Mouse (Mus musculus) lung, embryonic 14.5 days (tissue): ENCODE measurements around the gene Nrarp. TPM values are rescaled to one million over a fixed set of nuclear protein-coding genes. Genes with fewer than 3 reads are reported as not detected.
A peak's percentile ranks its signal among the peaks of the same experiment; 100 is the strongest.

Experiments
- ATAC-seq: fragments of 200-750 bp; cut with Nextera tagmentation; 2 replicates; pipeline ENCODE4 v1.8.0; 2017; ENCODE audit warnings: mild to moderate bottlenecking, moderate TSS enrichment, moderate library complexity; ENCODE audit not compliant: insufficient read depth
- DNase-seq: peaks from one replicate; pipeline ENCODE4 v3.0.0-alpha.2; 2015
- H3K27ac ChIP-seq: fragments of 300-500 bp; sonication (generic); 2 replicates; pipeline ENCODE4 v1.5.1; 2014; ENCODE audit warnings: low read depth, mild to moderate bottlenecking, moderate library complexity
- H3K27me3 ChIP-seq: fragments of 300-500 bp; sonication (generic); 2 replicates; pipeline ENCODE4 v1.6.1; 2014; ENCODE audit warnings: low read length, control low read depth; ENCODE audit not compliant: insufficient read depth
- H3K36me3 ChIP-seq: fragments of 300-500 bp; sonication (generic); 2 replicates; pipeline ENCODE4 v1.6.1; 2014; ENCODE audit warnings: control low read depth; ENCODE audit not compliant: insufficient read depth
- H3K4me1 ChIP-seq: fragments of 300-500 bp; sonication (generic); 2 replicates; pipeline ENCODE4 v1.6.1; 2014; ENCODE audit warnings: antibody characterized with exemption, control low read depth; ENCODE audit not compliant: insufficient read depth
- H3K4me2 ChIP-seq: fragments of 300-500 bp; sonication (generic); 2 replicates; pipeline ENCODE4 v1.6.1; 2014; ENCODE audit warnings: mild to moderate bottlenecking
- H3K4me3 ChIP-seq: fragments of 300-500 bp; sonication (generic); 2 replicates; pipeline ENCODE4 v1.5.1; 2014; ENCODE audit warnings: low read depth, low read length
- H3K9ac ChIP-seq: fragments of 300-500 bp; sonication (generic); 2 replicates; pipeline ENCODE4 v1.6.1; 2014
- H3K9me3 ChIP-seq: fragments of 300-500 bp; sonication (generic); 2 replicates; pipeline ENCODE4 v1.6.1; 2016; ENCODE audit warnings: low read depth, low read length, control low read depth
- CTCF ChIP-seq: IDR thresholded peaks from 2 replicates; pipeline ENCODE4 v1.5.1; 2016; ENCODE audit warnings: antibody characterized with exemption, low read depth
- WGBS: fragments of 180-500 bp; shearing (Covaris S2); extraction: QIAGEN DNeasy Blood & Tissue Kit; methylation state at CpG from one replicate; pipeline ENCODE4 v1.1.7; 2014; 5-methylcytosine and 5-hydroxymethylcytosine counted together
- polyA plus RNA-seq: library from polyadenylated mRNA; unstranded; fragments of >200 nt; fragmentation: Nextera tagmentation; extraction: Ambion mirVana; gene quantifications from 2 replicates; pipeline ENCODE4 v1.2.1, GENCODE M21; 2014

Gene Nrarp
- polyA plus RNA-seq, 1 experiment from 2014 or later, result 14.9 TPM

DNA sequence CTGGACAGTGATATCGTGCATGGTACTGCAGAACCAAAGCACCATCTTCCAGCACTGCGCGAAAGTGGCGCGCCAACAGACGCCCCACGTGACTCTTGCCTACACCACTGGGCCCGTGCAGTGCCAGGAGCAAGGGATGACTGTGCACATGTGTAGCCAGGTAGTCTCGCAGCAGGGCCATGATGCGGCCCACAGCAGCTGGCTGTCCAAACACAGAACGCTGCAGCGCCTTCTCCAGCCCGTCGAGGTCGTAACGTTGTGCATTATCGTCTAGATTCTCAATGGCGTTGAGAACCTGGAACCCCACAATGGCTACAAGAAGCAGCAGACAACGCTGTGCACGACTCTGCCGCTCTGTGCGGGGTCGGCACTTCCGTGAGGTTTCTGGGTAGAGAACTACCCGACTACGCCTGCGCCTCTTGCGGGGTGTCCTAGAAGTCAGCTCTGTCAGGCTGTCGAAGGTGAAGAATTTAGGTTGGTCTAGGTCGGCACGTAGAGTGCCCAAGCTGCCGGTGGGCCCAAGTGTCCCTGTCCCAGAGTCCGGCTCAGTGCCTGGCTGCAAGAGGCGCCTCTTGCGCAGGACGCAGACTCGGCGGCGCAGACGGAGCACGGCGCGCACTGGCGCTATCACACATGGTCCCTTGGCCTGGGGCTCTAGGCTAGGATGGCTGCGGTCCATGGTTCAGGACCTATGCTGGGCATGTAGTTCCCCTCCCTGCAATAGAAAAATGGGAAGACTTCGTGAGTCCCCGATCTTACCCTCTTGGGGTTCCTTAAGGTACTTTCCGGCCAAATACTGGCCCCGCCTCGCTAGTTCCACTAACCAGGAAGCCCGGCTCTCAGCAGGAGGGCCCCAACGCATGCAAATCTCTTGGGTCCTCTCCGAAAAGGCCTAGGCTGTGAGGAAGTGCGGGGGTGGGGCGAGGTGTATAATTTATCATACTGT is 14.9 kb downstream of the Nrarp start:
- TF ChIP-seq CTCF, result no peak
- H3K4me1 ChIP-seq, result peaks cover 8% of the 10 kb centered on the region
- 14% methylated on average over 55 of the region's 55 CpGs for WGBS
- peak overlapping the region; percentile 63 for H3K4me2 ChIP-seq
- peaks cover 17% of the 10 kb centered on the region for H3K27me3 ChIP-seq
- H3K9ac ChIP-seq, result peak overlapping the region; percentile 40; the same call in 1 of the 2 replicates
- H3K9me3 ChIP-seq, result no peaks in the 10 kb centered on the region
- H3K27ac ChIP-seq, result peak overlapping the region; percentile 54; the same call in 1 of the 2 replicates
- peak overlapping the region; percentile 34 for H3K4me3 ChIP-seq
- peaks cover 28% of the 10 kb centered on the region for H3K36me3 ChIP-seq
- DNase-seq (peak; percentile 61), ATAC-seq (peak; percentile 23)

GRCm38 (mm10) chr2:25196172-25196954 is 15.8 kb downstream of the Nrarp start, which contains the start of gene Tor4a:
Gene Tor4a, minus strand, starts transcription at chr2:25196886.
- peaks cover 37% of the 10 kb centered on the region for H3K36me3 ChIP-seq
- ATAC-seq, result peak; percentile 69
- peak within 1 kb of the TSS; percentile 40; the same call in 1 of the 2 replicates for H3K9ac ChIP-seq
- H3K4me2 ChIP-seq, result peak within 1 kb of the TSS; percentile 63
- no peaks in the 10 kb centered on the region for H3K9me3 ChIP-seq
- peak within 1 kb of the TSS; percentile 54; the same call in 1 of the 2 replicates for H3K27ac ChIP-seq
- H3K27me3 ChIP-seq, result peaks cover 17% of the 10 kb centered on the region
- DNase-seq, result peak; percentile 72
- H3K4me3 ChIP-seq, result peak within 1 kb of the TSS; percentile 34
- TF ChIP-seq CTCF, result no peak
- peaks cover 8% of the 10 kb centered on the region for H3K4me1 ChIP-seq
- 18% methylated on average over 8 of the region's 8 CpGs for WGBS

DNA sequence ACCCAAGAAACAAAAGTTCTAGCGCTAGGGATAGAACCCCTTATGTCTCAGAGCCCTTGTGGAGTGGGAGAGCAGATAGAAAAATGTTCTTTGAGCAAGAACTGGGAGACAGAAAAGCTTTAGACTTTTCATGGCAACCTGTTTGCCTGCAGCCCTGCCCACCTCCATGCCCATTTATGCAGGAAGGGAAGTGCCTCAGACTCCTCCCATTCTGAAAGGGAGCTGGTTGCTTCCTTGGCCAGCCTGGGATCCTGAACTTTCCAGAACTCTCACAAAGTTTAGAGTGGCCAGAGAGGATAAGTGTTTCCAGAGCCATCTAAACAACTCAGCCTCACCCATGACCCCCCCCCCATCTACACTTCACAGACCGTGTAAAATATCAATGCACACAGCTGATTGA is 16.6 kb downstream of the Nrarp start:
- Histone ChIP-seq H3K27ac (peak overlapping the region; percentile 54; the same call in 1 of the 2 replicates), H3K36me3 (peaks cover 45% of the 10 kb centered on the region), H3K4me2 (peak overlapping the region; percentile 63), H3K9ac (no peak overlapping the region), H3K27me3 (peaks cover 17% of the 10 kb centered on the region), H3K4me1 (peaks cover 8% of the 10 kb centered on the region), H3K9me3 (no peaks in the 10 kb centered on the region), H3K4me3 (no peak overlapping the region)
- ATAC-seq (no peak), DNase-seq (no peak)
- 16% methylated on average over 2 of the region's 2 CpGs for WGBS
- no peak for TF ChIP-seq CTCF

DNA sequence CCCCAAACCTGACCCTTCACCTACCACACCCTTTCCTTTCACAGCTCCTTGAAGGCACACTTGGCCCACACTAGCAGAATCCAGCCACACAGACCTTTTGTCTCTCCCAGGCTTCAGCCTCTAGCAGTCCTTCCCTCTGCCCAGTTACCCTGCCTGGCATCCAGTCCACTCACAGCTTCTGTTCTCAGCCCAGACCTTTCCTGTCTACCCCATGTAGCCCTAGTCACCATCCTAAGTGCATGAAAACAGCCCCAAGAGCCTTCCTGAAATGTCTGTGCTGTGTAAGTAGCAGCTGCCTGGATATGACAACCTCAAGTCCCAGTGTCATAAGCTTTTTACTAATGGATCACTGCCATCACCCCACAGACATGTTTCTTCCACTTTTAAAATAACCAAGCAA is 17.4 kb downstream of the Nrarp start:
- H3K9me3 ChIP-seq, result no peaks in the 10 kb centered on the region
- peaks cover 17% of the 10 kb centered on the region for H3K27me3 ChIP-seq
- H3K9ac ChIP-seq, result no peak overlapping the region
- TF ChIP-seq CTCF, result no peak
- H3K27ac ChIP-seq, result no peak overlapping the region
- H3K4me1 ChIP-seq, result peaks cover 8% of the 10 kb centered on the region
- ATAC-seq, result no peak
- no peak for DNase-seq
- H3K4me3 ChIP-seq, result no peak overlapping the region
- peaks cover 53% of the 10 kb centered on the region for H3K36me3 ChIP-seq
- no peak overlapping the region for H3K4me2 ChIP-seq

DNA sequence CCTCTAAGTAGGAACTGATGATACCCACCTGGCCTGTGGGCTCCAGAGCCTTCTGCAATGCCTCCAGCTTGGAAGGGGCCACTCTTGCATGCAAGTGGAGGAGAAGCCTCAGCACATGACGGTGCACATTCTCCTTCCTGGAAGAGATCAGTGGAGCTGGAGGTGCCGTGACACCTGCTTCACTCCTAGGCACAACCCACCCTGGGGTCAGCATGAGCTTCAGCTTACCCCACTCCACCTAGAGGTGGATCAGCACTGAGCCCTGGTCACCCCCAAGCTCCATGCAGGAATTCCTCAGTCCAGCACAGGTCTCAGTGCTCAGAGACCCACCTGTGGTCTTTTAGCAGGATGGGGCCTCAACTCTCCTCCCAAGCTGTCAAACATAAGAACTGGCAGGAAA is 20.1 kb downstream of the Nrarp start:
- WGBS, result 89% methylated on average over 2 of the region's 2 CpGs
- TF ChIP-seq CTCF, result no peak
- H3K4me2 ChIP-seq, result no peak overlapping the region
- peaks cover 4% of the 10 kb centered on the region; the same call in 1 of the 2 replicates for H3K4me1 ChIP-seq
- H3K4me3 ChIP-seq, result no peak overlapping the region
- H3K27ac ChIP-seq, result no peak overlapping the region
- DNase-seq (no peak), ATAC-seq (no peak)
- no peaks in the 10 kb centered on the region for H3K9me3 ChIP-seq
- H3K36me3 ChIP-seq, result peaks cover 77% of the 10 kb centered on the region
- peaks cover 9% of the 10 kb centered on the region for H3K27me3 ChIP-seq
- H3K9ac ChIP-seq, result no peak overlapping the region

- Histone ChIP-seq H3K27me3 (no peaks in the 10 kb centered on the region), H3K36me3 (peaks cover 85% of the 10 kb centered on the region), H3K4me3 (no peak overlapping the region), H3K27ac (no peak overlapping the region), H3K9ac (no peak overlapping the region), H3K4me1 (no peaks in the 10 kb centered on the region), H3K4me2 (no peak overlapping the region), H3K9me3 (no peaks in the 10 kb centered on the region)
- peak; percentile 36; the same call in 1 of the 2 replicates for TF ChIP-seq CTCF
- DNase-seq (peak; percentile 45), ATAC-seq (peak; percentile 47; the same call in 1 of the 2 replicates)
- WGBS, result 59% methylated on average over 4 of the region's 4 CpGs
Measured at GRCm38 (mm10) chr2:25203631-25204214, 23.2 kb downstream of the Nrarp start.
